8 mouse cellular contexts compared by ENCODE assay signal in genomic region chr3:95141952-95142616, GRCm38 (mm10). TPM values are rescaled to one million over a fixed set of nuclear protein-coding genes. Genes with fewer than 3 reads are reported as not detected.
DNase-seq lines count a peak whose midpoint lies in the region; ATAC-seq and TF ChIP-seq lines count a peak whose summit lies in the region.

Tnfaip8l2 (minus strand) TSS chr3:95142360.

- no peaks in the 10 kb centered on the region for H3K36me3 ChIP-seq in liver, embryonic 14.5 days (replicated peaks; ENCODE audit: control insufficient read depth, insufficient read depth, low read depth)

- H3K9ac ChIP-seq in liver, embryonic 14.5 days (replicated peaks), result peak within 1 kb of the TSS; percentile 11; the same call in 1 of the 2 replicates

- 44% methylated on average over 10 of the region's 10 CpGs for WGBS in liver, embryonic 14.5 days (ENCODE audit: insufficient replicate concordance)

- TF ChIP-seq CTCF in liver, embryonic 14.5 days (IDR thresholded peaks at IDR 0.05; ENCODE audit: low read depth), result no peak

- H3K27me3 ChIP-seq in liver, embryonic 14.5 days (ENCODE audit: control insufficient read depth, insufficient read depth, low read length), result no peaks in the 10 kb centered on the region

- peak within 1 kb of the TSS; percentile 37 to 41 for H3K4me3 ChIP-seq in liver, embryonic 14.5 days (ENCODE audit: insufficient read depth in 1 of 2, low read depth in 2 of 2, low read length in 2 of 2)

- DNase-seq in gastrocnemius, postnatal 14 days, result peak; percentile 39
- DNase-seq in gastrocnemius, postnatal 25 days, result no peak
- DNase-seq in liver, embryonic 14.5 days (ENCODE audit: low read depth in 3 of 3, low spot score in 3 of 3), result no peak
- peak; percentile 39 for DNase-seq in spleen, adult 12 weeks (ENCODE audit: low spot score)
- DNase-seq in layer of hippocampus, postnatal 10 days (ENCODE audit: low spot score in 2 of 2), result no peak
- DNase-seq in kidney, adult 8-10 months, result no peak
- no peak for DNase-seq in frontal cortex, postnatal 36 days (ENCODE audit: low spot score in 2 of 2)

- no peaks in the 10 kb centered on the region for H3K9me3 ChIP-seq in liver, embryonic 14.5 days (ENCODE audit: control insufficient read depth, low read length)

- H3K27ac ChIP-seq in liver, embryonic 14.5 days, result no peak within 1 kb of the TSS

- intact Hi-C loops in gastrocnemius, postnatal 14 days (cut with DNase I; ENCODE audit: low total_unique reads), result loop anchor here (10.0 kb wide), 1 partner anchor 123 kb away; no protein-coding TSS in a partner anchor

- peak; percentile 52 for ATAC-seq in activated CD4-positive, CD25-positive, alpha-beta regulatory T cell, adult 4 months
- peak; percentile 72 for ATAC-seq in liver, embryonic 14.5 days (ENCODE audit: insufficient read depth)

- peaks cover 7 to 8% of the 10 kb centered on the region in 2 experiments; a peak in 3 of 4 replicates for H3K4me1 ChIP-seq in liver, embryonic 14.5 days (replicated peaks; ENCODE audit: control insufficient read depth in 2 of 2, insufficient read depth in 2 of 2, low read length in 1 of 2)

- TF ChIP-seq EP300 in liver, embryonic 14.5 days (IDR thresholded peaks at IDR 0.05; ENCODE audit: low read depth), result no peak

- peak within 1 kb of the TSS; percentile 41 for H3K4me2 ChIP-seq in liver, embryonic 14.5 days (ENCODE audit: low read depth)

RNA-seq across cellular contexts. Expression of gene Tnfaip8l2, which starts in this region (rescaled TPM):
- under 1 TPM; 0.82 to 0.92 TPM for total RNA-seq in gastrocnemius, postnatal 14 days (2021)
- total RNA-seq in gastrocnemius, postnatal 25 days (2021), result under 1 TPM; 0.48 to 0.97 TPM
- polyA plus RNA-seq in activated CD4-positive, CD25-positive, alpha-beta regulatory T cell, adult 4 months (2017; shearing (Covaris generic)), result 100 to 1,000 TPM; 216 to 232 TPM
- polyA plus RNA-seq in liver, embryonic 14.5 days (2012; rRNA removed), result 4.8 and 4.9 TPM in 2 replicates
- 5.7 and 6.1 TPM in 2 replicates for polyA plus RNA-seq in liver, embryonic 14.5 days (2014; fragmentation: Nextera tagmentation; extraction: Ambion mirVana)
- 1 to 10 TPM; 3.0 TPM for total RNA-seq in layer of hippocampus, postnatal 10 days (2021)

Comparison
In these comparisons a context has a peak if more than half of its experiments do, and no peak if none do; other contexts are left out.
1. RNA of gene Tnfaip8l2 (polyA plus RNA-seq): 216 to 232 TPM in activated CD4-positive, CD25-positive, alpha-beta regulatory T cell, adult 4 months; 4.8 to 6.1 TPM in liver, embryonic 14.5 days; every median in the first group is over 10 times any median in the second.
2. Peak in DNase-seq in gastrocnemius, postnatal 14 days; RNA of the gene not detected or under 1 TPM.